Mouse (Mus musculus) C2C12 (cell line): ENCODE measurements around the gene Gm45062. TPM values are rescaled to one million over a fixed set of nuclear protein-coding genes. Genes with fewer than 3 reads are reported as not detected.

Source experiments
- H3K27me3 ChIP-seq: one replicate; pipeline ENCODE4 v1.6.1; 2011; ENCODE audit not compliant: control insufficient read depth, insufficient read depth, insufficient read length
- H3K36me3 ChIP-seq: one replicate; pipeline ENCODE4 v1.6.1; 2011; ENCODE audit not compliant: control insufficient read depth, insufficient read depth
- H3K4me3 ChIP-seq: one replicate; pipeline ENCODE4 v1.5.1; 2011; ENCODE audit warnings: mild to moderate bottlenecking, control low read depth; ENCODE audit not compliant: poor library complexity, insufficient read depth, severe bottlenecking
- H3K79me2 ChIP-seq: one replicate; pipeline ENCODE4 v1.6.1; 2011; ENCODE audit not compliant: control insufficient read depth, insufficient read depth
- H3K79me3 ChIP-seq: one replicate; pipeline ENCODE4 v1.6.1; 2011; ENCODE audit warnings: low read depth, control low read depth
- H3ac ChIP-seq: one replicate; pipeline ENCODE3; 2011; ENCODE audit warnings: low read depth; ENCODE audit not compliant: control insufficient read depth, insufficient read length
- CEBPB ChIP-seq: IDR thresholded peaks from one replicate; pipeline ENCODE4 v1.6.1; 2011; ENCODE audit warnings: low read depth, mild to moderate bottlenecking, control low read depth, moderate library complexity
- CTCF ChIP-seq: IDR thresholded peaks from one replicate; pipeline ENCODE4 v1.5.1; 2011; ENCODE audit not compliant: control insufficient read depth, insufficient read depth, insufficient read length
- FOSL1 ChIP-seq: IDR thresholded peaks from one replicate; pipeline ENCODE4 v1.8.0; 2011; ENCODE audit warnings: mild to moderate bottlenecking, low read length; ENCODE audit not compliant: poor library complexity, insufficient read depth, severe bottlenecking
- MAX ChIP-seq: IDR thresholded peaks from one replicate; pipeline ENCODE4 v1.6.1; 2011; ENCODE audit warnings: mild to moderate bottlenecking, control low read depth
- MYOD1 ChIP-seq: IDR thresholded peaks from one replicate; pipeline ENCODE4 v1.6.1; 2011; ENCODE audit warnings: low read depth; ENCODE audit not compliant: control insufficient read depth, insufficient read length
- MYOG ChIP-seq: IDR thresholded peaks from one replicate; pipeline ENCODE4 v1.6.1; 2011; ENCODE audit not compliant: control insufficient read depth, insufficient read length; ENCODE audit errors: extremely low read depth
- USF1 ChIP-seq: IDR thresholded peaks from one replicate; pipeline ENCODE4 v1.6.1; 2011; ENCODE audit warnings: low read depth, mild to moderate bottlenecking, control low read depth, moderate library complexity
- polyA plus RNA-seq: library from polyadenylated mRNA; unstranded; fragments of >200 nt; fragmentation: generic; extraction: Trizol; gene quantifications from one replicate; pipeline ENCODE4 v1.2.1, GENCODE M21; 2012; ENCODE audit warnings: missing spikeins

Gene Gm45062
- polyA plus RNA-seq, 1 experiment, result 0.33 TPM

- Histone ChIP-seq H3K79me3 (no peaks in the 10 kb centered on the region), H3K27me3 (no peaks in the 10 kb centered on the region), H3K4me3 (no peak overlapping the region), H3ac (no peak overlapping the region), H3K36me3 (no peaks in the 10 kb centered on the region), H3K79me2 (no peaks in the 10 kb centered on the region)
- TF ChIP-seq CTCF, result no peak
- no peak for TF ChIP-seq FOSL1
- TF ChIP-seq MAX, result no peak
- TF ChIP-seq MYOD1, result no peak
- no peak for TF ChIP-seq CEBPB
- no peak for TF ChIP-seq USF1
- TF ChIP-seq MYOG, result no peak
These were observed 108.4 kb downstream of the Gm45062 start for GRCm38 (mm10) chr6:8367675-8368074.

DNA sequence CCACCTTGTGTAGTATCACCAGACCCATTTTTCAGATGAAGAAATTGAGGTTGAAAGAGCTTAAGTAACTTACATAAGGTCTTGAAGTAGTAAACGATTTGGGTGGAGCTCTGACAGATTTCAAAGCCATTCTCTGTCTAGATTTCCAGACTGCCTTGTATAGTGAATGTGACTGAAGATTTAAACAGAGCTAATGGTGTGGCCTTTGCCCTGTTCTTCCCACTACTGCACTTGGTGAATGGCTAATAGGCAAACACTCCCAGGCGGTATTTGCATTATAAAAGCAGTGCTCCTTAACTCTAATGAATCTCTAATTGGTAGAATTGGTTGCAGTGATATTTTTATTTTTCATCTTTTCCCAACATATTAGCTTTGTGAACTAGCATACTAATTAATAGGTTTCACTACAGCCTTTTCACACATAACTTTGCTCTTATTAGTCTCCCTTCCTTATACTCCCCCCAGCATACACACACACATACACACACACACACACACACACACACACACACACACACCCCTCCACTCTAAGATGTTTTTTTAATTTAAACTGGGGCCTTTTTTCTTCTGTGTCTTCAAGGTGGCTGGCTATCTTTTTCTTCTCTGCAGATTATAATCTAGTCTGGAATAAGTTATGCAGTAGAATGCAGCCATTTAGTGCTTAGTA is 109.1 kb downstream of the Gm45062 start:
- H3K27me3 ChIP-seq, result no peaks in the 10 kb centered on the region

DNA sequence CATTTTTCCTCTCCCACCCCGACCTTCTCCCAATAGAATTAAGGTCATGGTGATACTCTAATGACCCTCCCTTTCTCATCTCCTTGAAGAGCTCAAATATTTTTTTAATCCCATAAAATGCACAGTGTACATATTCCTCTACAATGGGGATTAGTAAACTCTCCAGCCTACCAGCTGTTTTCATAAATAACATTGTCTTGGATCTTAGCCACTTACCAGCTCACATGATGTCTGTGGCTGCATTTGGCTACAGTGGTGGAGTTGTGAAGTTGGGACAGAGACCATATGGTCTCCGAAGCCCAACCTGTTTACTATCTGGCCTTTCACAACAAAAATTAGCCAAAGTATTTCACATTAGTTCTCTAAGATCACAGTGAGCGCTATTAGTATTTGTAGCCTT is 111.4 kb downstream of the Gm45062 start:
- H3K79me3 ChIP-seq, result no peaks in the 10 kb centered on the region
- TF ChIP-seq MAX, result no peak
- TF ChIP-seq MYOG, result no peak
- TF ChIP-seq CEBPB, result no peak
- TF ChIP-seq FOSL1, result no peak
- TF ChIP-seq USF1, result no peak
- TF ChIP-seq CTCF, result no peak
- H3ac ChIP-seq, result no peak overlapping the region
- no peaks in the 10 kb centered on the region for H3K79me2 ChIP-seq
- H3K36me3 ChIP-seq, result no peaks in the 10 kb centered on the region
- no peak overlapping the region for H3K4me3 ChIP-seq
- no peaks in the 10 kb centered on the region for H3K27me3 ChIP-seq

More for the DNA sequence above, 109.1 kb downstream of the Gm45062 start:
- Histone ChIP-seq H3K79me3 (no peaks in the 10 kb centered on the region), H3ac (no peak overlapping the region), H3K36me3 (no peaks in the 10 kb centered on the region), H3K4me3 (no peak overlapping the region), H3K79me2 (no peaks in the 10 kb centered on the region)
- TF ChIP-seq CEBPB (no peak), MYOG (no peak), USF1 (no peak), FOSL1 (no peak), CTCF (no peak), MYOD1 (no peak), MAX (no peak)

DNA sequence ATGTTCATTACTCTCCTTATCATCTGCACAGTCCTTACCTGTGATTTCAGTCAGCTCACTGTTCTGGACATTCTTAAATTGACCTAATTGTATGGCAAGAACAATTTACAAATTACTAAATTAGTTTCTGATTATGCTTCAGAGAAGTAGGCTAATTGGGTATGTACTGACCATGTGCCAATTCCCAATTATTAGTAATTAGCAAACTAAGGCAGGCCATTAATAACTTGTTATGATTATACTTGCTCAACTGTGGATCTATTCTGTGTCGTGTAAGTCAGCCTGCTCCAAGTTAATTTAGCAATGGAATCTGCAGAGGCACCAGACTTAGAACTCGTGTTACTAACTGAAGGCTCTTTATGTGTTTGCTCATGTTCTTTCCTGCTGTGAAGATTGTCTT is 113.8 kb downstream of the Gm45062 start:
- TF ChIP-seq MAX (no peak), USF1 (no peak), CEBPB (no peak), MYOG (no peak)
- Histone ChIP-seq H3ac (no peak overlapping the region), H3K79me3 (no peaks in the 10 kb centered on the region), H3K4me3 (no peak overlapping the region), H3K27me3 (no peaks in the 10 kb centered on the region), H3K36me3 (peaks cover 7% of the 10 kb centered on the region), H3K79me2 (no peaks in the 10 kb centered on the region)

GRCm38 (mm10) chr6:8373851-8374250 is 114.6 kb downstream of the Gm45062 start:
- H3K79me2 ChIP-seq, result no peaks in the 10 kb centered on the region
- TF ChIP-seq MYOD1 (no peak), MAX (no peak), CTCF (no peak)
- H3ac ChIP-seq, result no peak overlapping the region
- H3K36me3 ChIP-seq, result peaks cover 7% of the 10 kb centered on the region
- H3K27me3 ChIP-seq, result no peaks in the 10 kb centered on the region
- H3K79me3 ChIP-seq, result no peaks in the 10 kb centered on the region
- H3K4me3 ChIP-seq, result no peak overlapping the region

- Histone ChIP-seq H3K79me2 (no peaks in the 10 kb centered on the region), H3ac (no peak overlapping the region), H3K27me3 (no peaks in the 10 kb centered on the region), H3K36me3 (peaks cover 7% of the 10 kb centered on the region), H3K79me3 (no peaks in the 10 kb centered on the region), H3K4me3 (no peak overlapping the region)
- TF ChIP-seq MAX (no peak), MYOG (no peak), FOSL1 (no peak), CTCF (no peak), MYOD1 (no peak), CEBPB (no peak), USF1 (no peak)
These were observed 115.0 kb downstream of the Gm45062 start for GRCm38 (mm10) chr6:8374290-8374689.
